Comparison of ENCODE assay signal across 29 mouse cellular contexts in genomic region chr9:83659081-83659480, GRCm38 (mm10).
DNase-seq lines count a peak whose midpoint lies in the region; ATAC-seq and TF ChIP-seq lines count a peak whose summit lies in the region.
"Had no signal": no experiment of that assay in that cellular context is flagged by ENCODE, and none has a peak within 500 bp of the region (broad histone marks: within the 10 kb centered on the region; RNA-seq: fewer than 3 reads in every experiment).

No protein-coding gene starts in this region.

- no peak overlapping the region for H3K4me2 ChIP-seq in liver, postnatal 0 days (ENCODE audit: low read depth, low read length)
- H3K4me2 ChIP-seq in liver, embryonic 11.5 days, result no peak overlapping the region
- H3K4me2 ChIP-seq in CH12.LX (ENCODE audit: insufficient read depth, low read depth, poor library complexity, severe bottlenecking), result no peak overlapping the region
- H3K4me2 ChIP-seq: embryonic facial prominence, embryonic 13.5 days; forebrain, embryonic 12.5 days; heart, embryonic 13.5 days; hindbrain, embryonic 14.5 days had no signal

- no peak for TF ChIP-seq RAD21 in CH12.LX (IDR thresholded peaks at IDR 0.05; ENCODE audit: low read depth, low read length)

- no peak for TF ChIP-seq CTCF in liver, postnatal 0 days (IDR thresholded peaks at IDR 0.05; ENCODE audit: low read depth)
- no peak for TF ChIP-seq CTCF in CH12.LX (conservative IDR thresholded peaks at IDR 0.05 in 1 of 2, IDR thresholded peaks at IDR 0.05 in 1 of 2; ENCODE audit: low read depth in 2 of 2, low read length in 2 of 2)

- H3K27me3 ChIP-seq in liver, postnatal 0 days (ENCODE audit: insufficient read depth, low read length), result no peaks in the 10 kb centered on the region
- no peaks in the 10 kb centered on the region for H3K27me3 ChIP-seq in liver, embryonic 11.5 days (replicated peaks; ENCODE audit: control insufficient read depth, insufficient read depth, low read length)
- no peaks in the 10 kb centered on the region for H3K27me3 ChIP-seq in CH12.LX (replicated peaks)
- H3K27me3 ChIP-seq in splenic B cell, adult 2 months (ENCODE audit: control insufficient read depth, insufficient read depth, low read length, poor library complexity, severe bottlenecking), result no peaks in the 10 kb centered on the region
- H3K27me3 ChIP-seq: embryonic facial prominence, embryonic 13.5 days; forebrain, embryonic 12.5 days; heart, embryonic 13.5 days had no signal

- no peak overlapping the region for H3K4me3 ChIP-seq in liver, postnatal 0 days (ENCODE audit: low read depth, low read length)
- H3K4me3 ChIP-seq in liver, embryonic 11.5 days (ENCODE audit: low read depth, low read length), result no peak overlapping the region
- H3K4me3 ChIP-seq in CH12.LX (replicated peaks in 1 of 3; ENCODE audit: low read depth in 2 of 3, low read length in 2 of 3, poor library complexity in 1 of 3), result no peak overlapping the region
- H3K4me3 ChIP-seq: embryonic facial prominence, embryonic 10.5 days; embryonic facial prominence, embryonic 13.5 days; erythroblast, embryonic 14.5 days; forebrain, embryonic 12.5 days; heart, embryonic 13.5 days had no signal

- no peaks in the 10 kb centered on the region for H3K9me3 ChIP-seq in liver, postnatal 0 days (ENCODE audit: low read length)
- H3K9me3 ChIP-seq in liver, embryonic 11.5 days (ENCODE audit: control insufficient read depth, low read length), result no peaks in the 10 kb centered on the region
- H3K9me3 ChIP-seq in CH12.LX (replicated peaks; ENCODE audit: low read length), result peaks cover 2% of the 10 kb centered on the region
- H3K9me3 ChIP-seq: embryonic facial prominence, embryonic 10.5 days; embryonic facial prominence, embryonic 13.5 days; forebrain, embryonic 12.5 days; G1E had no signal

- H3K79me2 ChIP-seq in CH12.LX (replicated peaks; ENCODE audit: control insufficient read depth, extremely low read depth, insufficient read depth, poor library complexity, severe bottlenecking), result no peaks in the 10 kb centered on the region

- H3K9ac ChIP-seq in liver, postnatal 0 days (replicated peaks), result no peak overlapping the region
- no peak overlapping the region for H3K9ac ChIP-seq in liver, embryonic 11.5 days (ENCODE audit: low read depth, low read length)
- no peak overlapping the region for H3K9ac ChIP-seq in CH12.LX (ENCODE audit: insufficient read depth, low read depth)
- H3K9ac ChIP-seq: embryonic facial prominence, embryonic 13.5 days; forebrain, embryonic 12.5 days; heart, embryonic 13.5 days; hindbrain, embryonic 14.5 days had no signal

- H3K4me1 ChIP-seq in liver, postnatal 0 days (ENCODE audit: insufficient read depth), result no peaks in the 10 kb centered on the region
- H3K4me1 ChIP-seq in liver, embryonic 11.5 days (replicated peaks; ENCODE audit: control insufficient read depth, insufficient read depth, low read length), result no peaks in the 10 kb centered on the region
- H3K4me1 ChIP-seq in CH12.LX (ENCODE audit: control insufficient read depth in 1 of 2, insufficient read depth in 2 of 2), result peaks cover 0 to 29% of the 10 kb centered on the region in 2 experiments; a peak in 2 of 4 replicates

- dilution Hi-C loops in CH12.LX (cut with MboI; ENCODE audit: extremely low pct_ligation_motif_present, extremely low pct_unique_long_range_greater_than_20kb, low sequenced_read_pairs), result no loop called here

- no peak for DNase-seq in liver, postnatal 0 days
- no peak for DNase-seq in liver, embryonic 11.5 days (ENCODE audit: low spot score)
- DNase-seq in A20 (ENCODE audit: low read depth, low spot score) (peak; percentile 71), CH12.LX (ENCODE audit: extremely low read depth) (peak; percentile 42)
- peak; percentile 48 for DNase-seq in splenic B cell, adult 2 months (ENCODE audit: low read depth, low spot score)
- DNase-seq in right cerebral cortex, adult 2 months (ENCODE audit: low spot score in 2 of 2), result no peak
- no peak for DNase-seq in cerebellum, adult 11-12 months
- DNase-seq: adrenal gland, postnatal 10 days; adrenal gland, postnatal 36 days; cerebellum, adult 11 months; cerebellum, adult 8-10 months; cerebellum, postnatal 10 days; cerebellum, postnatal 36 days; embryo, embryonic 11 days; gastrocnemius, postnatal 10 days; heart, adult 18-20 months; heart, postnatal 14 days; heart, postnatal 4 days had no signal

- in situ Hi-C loops in CH12.LX (cut with MboI; ENCODE audit: low pct_ligation_motif_present, low pct_unique_long_range_greater_than_20kb, low sequenced_read_pairs), result no loop called here

- TF ChIP-seq POLR2A in CH12.LX (IDR thresholded peaks at IDR 0.05; ENCODE audit: low read depth, low read length), result no peak

- 63% methylated on average over 2 of the region's 2 CpGs for WGBS in liver, postnatal 0 days (ENCODE audit: insufficient replicate concordance)
- 87% methylated on average over 2 of the region's 2 CpGs for WGBS in liver, embryonic 11.5 days

- peak overlapping the region; percentile 39; the same call in 1 of the 2 replicates for H3K27ac ChIP-seq in liver, postnatal 0 days (ENCODE audit: low read depth)
- no peak overlapping the region for H3K27ac ChIP-seq in liver, embryonic 11.5 days (ENCODE audit: low read depth, low read length)
- H3K27ac ChIP-seq in CH12.LX (ENCODE audit: insufficient read depth, low read depth), result no peak overlapping the region
- H3K27ac ChIP-seq: embryonic facial prominence, embryonic 10.5 days; embryonic facial prominence, embryonic 13.5 days; forebrain, embryonic 12.5 days; heart, embryonic 13.5 days; hindbrain, embryonic 14.5 days; hindbrain, postnatal 0 days had no signal

- no peaks in the 10 kb centered on the region for H3K36me3 ChIP-seq in liver, postnatal 0 days (replicated peaks; ENCODE audit: insufficient read depth, low read length)
- no peaks in the 10 kb centered on the region for H3K36me3 ChIP-seq in liver, embryonic 11.5 days (ENCODE audit: control insufficient read depth, insufficient read depth, low read length)
- H3K36me3 ChIP-seq in CH12.LX (replicated peaks in 1 of 2; ENCODE audit: control insufficient read depth in 1 of 2, insufficient read depth in 1 of 2, low read length in 1 of 2), result no peaks in the 10 kb centered on the region
- no peaks in the 10 kb centered on the region for H3K36me3 ChIP-seq in splenic B cell, adult 2 months (ENCODE audit: control insufficient read depth, insufficient read depth, low read length, poor library complexity, severe bottlenecking)
- H3K36me3 ChIP-seq: embryonic facial prominence, embryonic 10.5 days; embryonic facial prominence, embryonic 13.5 days; forebrain, embryonic 12.5 days; G1E; heart, embryonic 13.5 days had no signal

- ATAC-seq in liver, postnatal 0 days, result peak; percentile 69
- ATAC-seq in liver, embryonic 11.5 days (replicated peaks; ENCODE audit: low FRiP score), result no peak
- ATAC-seq: forebrain, embryonic 16.5 days; hindbrain, postnatal 0 days; inflammation-experienced regulatory T-cells, adult 6 months; Patski had no signal

- no peak for TF ChIP-seq EP300 in liver, postnatal 0 days (IDR thresholded peaks at IDR 0.05; ENCODE audit: low read depth)
- no peak for TF ChIP-seq EP300 in CH12.LX (IDR thresholded peaks at IDR 0.05; ENCODE audit: low read length)

TF ChIP-seq in CH12.LX, 34 proteins besides CTCF, POLR2A, EP300 and RAD21:
- TF ChIP-seq CHD2 (IDR thresholded peaks at IDR 0.05; ENCODE audit: low read length) (no peak), MXI1 (IDR thresholded peaks at IDR 0.05; ENCODE audit: low read depth, low read length) (no peak), HCFC1 (IDR thresholded peaks at IDR 0.05; ENCODE audit: low read depth, low read length) (no peak), ETS1 (conservative IDR thresholded peaks at IDR 0.05; ENCODE audit: low read depth, low read length) (no peak)

Comparison
In these comparisons a context has a peak if more than half of its experiments do, and no peak if none do; other contexts are left out.
1. DNase-seq: peak in A20 (single experiment), CH12.LX (single experiment) and splenic B cell, adult 2 months (single experiment); none in liver, postnatal 0 days (single experiment), liver, embryonic 11.5 days (single experiment), right cerebral cortex, adult 2 months (0 of 2) and cerebellum, adult 11-12 months (single experiment).